ENCODE assay signal across 8 mouse cellular contexts in genomic region chr11:104469371-104469835, GRCm38 (mm10). TPM values are rescaled to one million over a fixed set of nuclear protein-coding genes. Genes with fewer than 3 reads are reported as not detected.
DNase-seq lines count a peak whose midpoint lies in the region; ATAC-seq and TF ChIP-seq lines count a peak whose summit lies in the region.

No protein-coding gene starts in this region.

- H3K4me1 ChIP-seq in bone marrow, adult 2 months (ENCODE audit: control insufficient read depth, insufficient read depth, low read length) = no peaks in the 10 kb centered on the region; the same call in 1 of the 2 replicates
- peaks cover 13% of the 10 kb centered on the region; the same call in 1 of the 2 replicates for H3K4me1 ChIP-seq in embryonic facial prominence, embryonic 15.5 days
- peaks cover 4% of the 10 kb centered on the region for H3K4me1 ChIP-seq in limb, embryonic 14.5 days (ENCODE audit: control insufficient read depth, insufficient read depth, low read length)
- H3K4me1 ChIP-seq in midbrain, postnatal 0 days (ENCODE audit: insufficient read depth, low read length) = peaks cover 4% of the 10 kb centered on the region

- no peak; the same call in 1 of the 2 replicates for TF ChIP-seq POLR2A in bone marrow, adult 2 months (IDR thresholded peaks at IDR 0.05; ENCODE audit: borderline replicate concordance, control insufficient read depth, low read depth, low read length)
- TF ChIP-seq POLR2A in limb, embryonic 14.5 days (IDR thresholded peaks at IDR 0.05; ENCODE audit: borderline replicate concordance, extremely low read depth, insufficient read depth, insufficient read length) = 0 out of 2 replicates have a peak, but pooled peaks have one; percentile 15

- H3K9ac ChIP-seq in embryonic facial prominence, embryonic 15.5 days = peak overlapping the region; percentile 91
- peak overlapping the region; percentile 98 for H3K9ac ChIP-seq in limb, embryonic 14.5 days (ENCODE audit: low read depth, low read length, severe bottlenecking)
- H3K9ac ChIP-seq in midbrain, postnatal 0 days (replicated peaks; ENCODE audit: low read length, poor library complexity, severe bottlenecking) = peak overlapping the region; percentile 96

- ATAC-seq in embryonic facial prominence, embryonic 15.5 days (ENCODE audit: insufficient number of reproducible peaks, low FRiP score, low TSS enrichment, low read depth) = peak; percentile 100
- ATAC-seq in limb, embryonic 14.5 days (ENCODE audit: low FRiP score, low read depth) = peak; percentile 100
- ATAC-seq in midbrain, postnatal 0 days (ENCODE audit: low FRiP score) = peak; percentile 100

- TF ChIP-seq CTCF in bone marrow, adult 2 months (IDR thresholded peaks at IDR 0.05; ENCODE audit: control insufficient read depth, insufficient read depth, low read length) = no peak
- no peak for TF ChIP-seq CTCF in midbrain, postnatal 0 days (IDR thresholded peaks at IDR 0.05)

- no peaks in the 10 kb centered on the region for H3K27me3 ChIP-seq in embryonic facial prominence, embryonic 15.5 days
- H3K27me3 ChIP-seq in limb, embryonic 14.5 days (ENCODE audit: control insufficient read depth, insufficient read depth, low read length) = no peaks in the 10 kb centered on the region
- H3K27me3 ChIP-seq in midbrain, postnatal 0 days (ENCODE audit: insufficient read depth, low read length) = no peaks in the 10 kb centered on the region

- peak; percentile 91 for DNase-seq in 416B (ENCODE audit: low read depth)
- peak; percentile 94 for DNase-seq in heart, adult 8-10 months (ENCODE audit: low spot score)
- peak; percentile 91 for DNase-seq in kidney, adult 9 months
- peak; percentile 94 for DNase-seq in limb, embryonic 14.5 days (ENCODE audit: low spot score)
- peak; percentile 95 for DNase-seq in midbrain, postnatal 0 days (ENCODE audit: low spot score)
- DNase-seq in spleen, postnatal 14 days (ENCODE audit: low spot score in 2 of 2) = peak; percentile 74 to 83

- no peak overlapping the region for H3K27ac ChIP-seq in bone marrow, adult 2 months (ENCODE audit: control insufficient read depth, insufficient read depth, low read depth, low read length, poor library complexity)
- H3K27ac ChIP-seq in embryonic facial prominence, embryonic 15.5 days (replicated peaks) = 0 out of 2 replicates have a peak overlapping the region, but pooled peaks have one; percentile 65
- H3K27ac ChIP-seq in limb, embryonic 14.5 days (replicated peaks; ENCODE audit: low read depth, low read length) = peak overlapping the region; percentile 71
- H3K27ac ChIP-seq in midbrain, postnatal 0 days (ENCODE audit: low read depth, low read length) = peak overlapping the region; percentile 74

- WGBS in bone marrow, adult 2 months = under 1% methylated on average over 19 of the region's 19 CpGs
- WGBS in embryonic facial prominence, embryonic 15.5 days = under 1% methylated on average over 19 of the region's 19 CpGs
- WGBS in limb, embryonic 14.5 days = 3% methylated on average over 15 of the region's 19 CpGs
- 2% methylated on average over 14 of the region's 19 CpGs for WGBS in midbrain, postnatal 0 days

- no peaks in the 10 kb centered on the region for H3K9me3 ChIP-seq in embryonic facial prominence, embryonic 15.5 days (replicated peaks)
- no peaks in the 10 kb centered on the region for H3K9me3 ChIP-seq in limb, embryonic 14.5 days (ENCODE audit: control insufficient read depth, low read length)
- no peaks in the 10 kb centered on the region for H3K9me3 ChIP-seq in midbrain, postnatal 0 days (ENCODE audit: low read length)

- H3K36me3 ChIP-seq in embryonic facial prominence, embryonic 15.5 days = 0 out of 2 replicates have a peak, but pooled peaks cover under 1% of the 10 kb centered on the region
- peaks cover 14% of the 10 kb centered on the region for H3K36me3 ChIP-seq in limb, embryonic 14.5 days (ENCODE audit: control insufficient read depth, insufficient read depth, low read length)
- H3K36me3 ChIP-seq in midbrain, postnatal 0 days (ENCODE audit: insufficient read depth, low read length) = no peaks in the 10 kb centered on the region

- H3K4me2 ChIP-seq in embryonic facial prominence, embryonic 15.5 days (replicated peaks) = peak overlapping the region; percentile 70
- H3K4me2 ChIP-seq in limb, embryonic 14.5 days (replicated peaks; ENCODE audit: low read depth, low read length, severe bottlenecking) = peak overlapping the region; percentile 73
- peak overlapping the region; percentile 86 for H3K4me2 ChIP-seq in midbrain, postnatal 0 days (ENCODE audit: low read depth, low read length, poor library complexity, severe bottlenecking)

- peak overlapping the region; percentile 76 for H3K4me3 ChIP-seq in bone marrow, adult 2 months (replicated peaks; ENCODE audit: control insufficient read depth, low read depth, low read length)
- H3K4me3 ChIP-seq in embryonic facial prominence, embryonic 15.5 days (replicated peaks) = peak overlapping the region; percentile 96
- H3K4me3 ChIP-seq in limb, embryonic 14.5 days (replicated peaks; ENCODE audit: low read length) = peak overlapping the region; percentile 94
- H3K4me3 ChIP-seq in midbrain, postnatal 0 days (ENCODE audit: low read depth, low read length) = peak overlapping the region; percentile 97

RNA-seq across cellular contexts. Expression of gene Kansl1, which starts 0.7 kb away (rescaled TPM):
- polyA plus RNA-seq in bone marrow, adult 2 months (2011; ENCODE audit: insufficient read depth, insufficient read length, low replicate concordance, missing spikeins) = 8.1 and 19.0 TPM in 2 replicates
- polyA plus RNA-seq in embryonic facial prominence, embryonic 15.5 days (2015; fragmentation: Nextera tagmentation; extraction: Ambion mirVana) = 23.2 and 25.5 TPM in 2 replicates
- total RNA-seq in heart, adult 8-10 months (2022) = 10 to 100 TPM; 27.0 to 30.0 (median 28.8) TPM
- polyA plus RNA-seq in limb, embryonic 14.5 days (2012; rRNA removed) = 91.7 and 123 TPM in 2 replicates
- 27.0 and 33.2 TPM in 2 replicates for polyA plus RNA-seq in limb, embryonic 14.5 days (2014; fragmentation: Nextera tagmentation; extraction: Ambion mirVana)
- total RNA-seq in midbrain, postnatal 0 days (2014; rRNA removed) = 82.3 and 88.9 TPM in 2 replicates
- polyA plus RNA-seq in midbrain, postnatal 0 days (2015; fragmentation: Nextera tagmentation; extraction: Ambion mirVana) = 21.1 and 22.0 TPM in 2 replicates
